Mouse (Mus musculus) heart, adult 2 months (tissue): ENCODE results near the gene Cirbp.

Experiments used
- CTCF ChIP-seq: fragments of 200-600 bp; IDR thresholded peaks from 2 replicates; pipeline ENCODE4 v1.8.1; 2022; ENCODE audit warnings: antibody characterized with exemption, mild to moderate bottlenecking, moderate library complexity
- POLR2A ChIP-seq: fragments of 200-500 bp; IDR thresholded peaks from 2 replicates; pipeline ENCODE4 v1.6.1; 2011; ENCODE audit warnings: mild to moderate bottlenecking, low read depth, low read length, control low read depth; ENCODE audit not compliant: insufficient read depth

GRCm38 (mm10) chr10:80120146-80120545, 45.6 kb upstream of the Cirbp start:
- no peak for TF ChIP-seq CTCF
- no peak for TF ChIP-seq POLR2A
